Mouse (Mus musculus) limb, embryonic 14.5 days (tissue): Measurements from ENCODE around the gene Shc1. TPM values are rescaled to one million over a fixed set of nuclear protein-coding genes. Genes with fewer than 3 reads are reported as not detected.

ENCODE experiments used
- ATAC-seq: fragments of 200-750 bp; cut with Nextera tagmentation; 2 replicates; pipeline ENCODE4 v1.8.0; 2017; ENCODE audit warnings: low read depth, moderate number of reproducible peaks, moderate TSS enrichment; ENCODE audit not compliant: low FRiP score
- DNase-seq: peaks from one replicate; pipeline ENCODE4 v3.0.0-alpha.2; 2015; ENCODE audit warnings: low spot score
- H3K27ac ChIP-seq: fragments of 300-500 bp; sonication (generic); replicated peaks from 2 replicates; pipeline ENCODE4 v1.5.1; 2014; ENCODE audit warnings: low read depth, mild to moderate bottlenecking, low read length, moderate library complexity, mixed read lengths
- H3K27me3 ChIP-seq: fragments of 300-500 bp; sonication (generic); 2 replicates; pipeline ENCODE4 v1.6.1; 2014; ENCODE audit warnings: low read length, mixed read lengths; ENCODE audit not compliant: control insufficient read depth, insufficient read depth
- H3K36me3 ChIP-seq: fragments of 300-500 bp; sonication (generic); 2 replicates; pipeline ENCODE4 v1.6.1; 2014; ENCODE audit warnings: mild to moderate bottlenecking, low read length, moderate library complexity, mixed read lengths; ENCODE audit not compliant: control insufficient read depth, insufficient read depth
- H3K4me1 ChIP-seq: fragments of 300-500 bp; sonication (generic); 2 replicates; pipeline ENCODE4 v1.6.1; 2014; ENCODE audit warnings: antibody characterized with exemption, low read length, mixed read lengths; ENCODE audit not compliant: control insufficient read depth, insufficient read depth
- H3K4me2 ChIP-seq: fragments of 300-500 bp; sonication (generic); replicated peaks from 2 replicates; pipeline ENCODE4 v1.6.1; 2014; ENCODE audit warnings: low read depth, mild to moderate bottlenecking, low read length, moderate library complexity; ENCODE audit not compliant: severe bottlenecking
- H3K4me3 ChIP-seq: fragments of 300-500 bp; sonication (generic); replicated peaks from 2 replicates; pipeline ENCODE4 v1.5.1; 2014; ENCODE audit warnings: low read length
- H3K9ac ChIP-seq: fragments of 300-500 bp; sonication (generic); 2 replicates; pipeline ENCODE4 v1.6.1; 2014; ENCODE audit warnings: mild to moderate bottlenecking, low read depth, low read length, moderate library complexity; ENCODE audit not compliant: severe bottlenecking
- H3K9me3 ChIP-seq: fragments of 300-500 bp; sonication (generic); 2 replicates; pipeline ENCODE4 v1.6.1; 2016; ENCODE audit warnings: low read length; ENCODE audit not compliant: control insufficient read depth
- POLR2A ChIP-seq: fragments of 200-500 bp; IDR thresholded peaks from 2 replicates; pipeline ENCODE4 v1.8.0; 2012; ENCODE audit warnings: inconsistent platforms, mild to moderate bottlenecking, moderate library complexity, borderline replicate concordance; ENCODE audit not compliant: insufficient read depth, insufficient read length; ENCODE audit errors: extremely low read depth
- WGBS: fragments of 180-500 bp; shearing (Covaris S2); extraction: QIAGEN DNeasy Blood & Tissue Kit; methylation state at CpG from one replicate; pipeline ENCODE4 v1.1.7; 2014; 5-methylcytosine and 5-hydroxymethylcytosine counted together
- polyA plus RNA-seq, 2 experiments: library from polyadenylated mRNA; depleted of rRNA in 1 of 2; stranded (reverse) in 1 of 2; unstranded in 1 of 2; fragments of >200 nt; fragmentation: Nextera tagmentation in 1 of 2; extraction: Ambion mirVana in 1 of 2; gene quantifications; 2 replicates each; pipeline versions ENCODE4 v1.2.1 to v1.2.3; 2012 to 2014

The Shc1 gene
- polyA plus RNA-seq, 2 experiments = 72.5 to 134 TPM

GRCm38 (mm10) chr3:89411490-89412393, 6.5 kb upstream of the Shc1 start, which contains the start of gene Flad1:
Gene Flad1 (minus strand): TSS chr3:89411870.
- WGBS = 7% methylated on average over 28 of the region's 28 CpGs
- no peaks in the 10 kb centered on the region for H3K27me3 ChIP-seq
- peak within 1 kb of the TSS; percentile 50 for H3K4me3 ChIP-seq
- peak within 1 kb of the TSS; percentile 38 for H3K9ac ChIP-seq
- no peaks in the 10 kb centered on the region for H3K9me3 ChIP-seq
- 0 out of 2 replicates have a peak within 1 kb of the TSS, but pooled peaks have one; percentile 33 for H3K27ac ChIP-seq
- ATAC-seq = peak; percentile 99
- H3K36me3 ChIP-seq = peaks cover 38% of the 10 kb centered on the region
- DNase-seq = peak; percentile 99
- no peak for TF ChIP-seq POLR2A
- H3K4me1 ChIP-seq = peaks cover 8% of the 10 kb centered on the region
- peak within 1 kb of the TSS; percentile 72 for H3K4me2 ChIP-seq

GRCm38 (mm10) chr3:89416158-89416557, 2.1 kb upstream of the Shc1 start:
- no peak for DNase-seq
- ATAC-seq = no peak
- whole genome bisulfite sequencing = 96% methylated on average over 8 of the region's 8 CpGs
- H3K4me2 ChIP-seq = no peak overlapping the region
- peaks cover 29% of the 10 kb centered on the region for H3K36me3 ChIP-seq
- H3K9ac ChIP-seq = no peak overlapping the region
- no peaks in the 10 kb centered on the region for H3K27me3 ChIP-seq
- no peak overlapping the region for H3K27ac ChIP-seq
- H3K9me3 ChIP-seq = no peaks in the 10 kb centered on the region
- H3K4me1 ChIP-seq = peaks cover 20% of the 10 kb centered on the region
- TF ChIP-seq POLR2A = no peak
- H3K4me3 ChIP-seq = no peak overlapping the region

- WGBS = 21% methylated on average over 2 of the region's 2 CpGs
- Histone ChIP-seq H3K4me1 (peaks cover 20% of the 10 kb centered on the region), H3K9ac (peak overlapping the region; percentile 64), H3K27ac (peak overlapping the region; percentile 88; the same call in 1 of the 2 replicates), H3K36me3 (peaks cover 31% of the 10 kb centered on the region), H3K9me3 (no peaks in the 10 kb centered on the region), H3K4me2 (peak overlapping the region; percentile 84), H3K27me3 (no peaks in the 10 kb centered on the region), H3K4me3 (peak overlapping the region; percentile 61)
- ATAC-seq = no peak
- TF ChIP-seq POLR2A = no peak
- no peak for DNase-seq
Observed at GRCm38 (mm10) chr3:89417131-89417530, 1.1 kb upstream of the Shc1 start.

DNA sequence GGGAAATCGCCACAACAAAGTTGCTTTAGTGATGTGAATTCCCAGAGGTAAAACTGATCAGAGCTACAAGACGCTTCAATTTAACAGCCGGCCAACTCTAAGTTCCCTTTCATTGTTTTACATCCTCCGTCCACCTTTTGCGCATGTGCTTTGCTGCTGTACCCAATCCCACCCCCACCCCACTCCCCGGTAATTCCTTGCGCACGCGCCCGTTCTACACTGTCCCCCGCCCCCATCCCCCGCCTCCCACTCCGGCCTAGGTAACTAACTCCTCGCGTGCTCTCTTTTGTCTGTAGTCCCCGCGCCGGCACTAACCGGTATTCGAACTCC, 438 bp upstream of the Shc1 start:
- peak overlapping the region; percentile 61 for H3K4me3 ChIP-seq
- no peaks in the 10 kb centered on the region for H3K9me3 ChIP-seq
- H3K9ac ChIP-seq = peak overlapping the region; percentile 64
- no peak for TF ChIP-seq POLR2A
- DNase-seq (peak; percentile 86), ATAC-seq (peak; percentile 45)
- H3K27ac ChIP-seq = peak overlapping the region; percentile 88
- H3K4me2 ChIP-seq = peak overlapping the region; percentile 84
- peaks cover 25% of the 10 kb centered on the region for H3K4me1 ChIP-seq
- WGBS = 0% methylated on average over 20 of the region's 20 CpGs
- H3K27me3 ChIP-seq = no peaks in the 10 kb centered on the region
- peaks cover 33% of the 10 kb centered on the region for H3K36me3 ChIP-seq

- Histone ChIP-seq H3K27me3 (no peaks in the 10 kb centered on the region), H3K36me3 (peaks cover 37% of the 10 kb centered on the region), H3K27ac (peak overlapping the region; percentile 90), H3K9ac (peak overlapping the region; percentile 51), H3K4me1 (peaks cover 31% of the 10 kb centered on the region), H3K9me3 (no peaks in the 10 kb centered on the region), H3K4me3 (peak overlapping the region; percentile 61), H3K4me2 (peak overlapping the region; percentile 66)
- DNase-seq (peak; percentile 75), ATAC-seq (peak; percentile 6; the same call in 1 of the 2 replicates)
- 0 out of 2 replicates have a peak, but pooled peaks have one; percentile 6 for TF ChIP-seq POLR2A
- WGBS = under 1% methylated on average over 16 of the region's 16 CpGs
Observed at GRCm38 (mm10) chr3:89418861-89419250, 613 bp downstream of the Shc1 start.
